Mouse (Mus musculus) CD4-positive, CD25-positive, alpha-beta regulatory T cell, adult 4 months (primary cell): ENCODE data around the gene Slc2a12. TPM values are rescaled to one million over a fixed set of nuclear protein-coding genes. Genes with fewer than 3 reads are reported as not detected.

ENCODE experiments used
- ATAC-seq: one replicate; pipeline ENCODE4 v1.8.0; 2017
- polyA plus RNA-seq, 2 experiments: library from polyadenylated mRNA; unstranded; fragments of 100-300 nt; shearing (Covaris generic); gene quantifications; one replicate each; pipeline ENCODE4 v1.2.1; 2017

Gene Slc2a12
- polyA plus RNA-seq, 2 experiments from 2014 or later = not detected

- no peak for ATAC-seq
These were observed 23.7 kb downstream of the Slc2a12 start for GRCm38 (mm10) chr10:22668509-22668908.

DNA sequence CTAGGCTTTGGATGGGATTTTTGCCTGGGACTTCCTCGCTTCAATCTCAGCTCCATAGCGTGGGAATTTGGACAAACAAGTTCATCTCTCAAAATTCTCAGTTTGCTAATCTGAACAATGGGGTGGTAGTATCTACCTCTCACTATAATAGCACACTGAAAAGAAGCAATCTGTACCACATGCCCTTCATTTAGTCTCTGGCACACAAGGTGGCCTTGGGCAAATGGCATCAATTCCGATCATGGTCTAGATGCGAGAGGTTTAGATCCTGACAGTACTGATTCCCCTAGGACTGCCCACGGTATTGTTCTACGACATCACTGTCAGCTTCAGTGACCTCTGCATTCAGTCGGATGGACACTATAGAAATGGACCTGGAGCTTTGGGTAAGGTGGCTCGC is 29.4 kb downstream of the Slc2a12 start:
- ATAC-seq = no peak

DNA sequence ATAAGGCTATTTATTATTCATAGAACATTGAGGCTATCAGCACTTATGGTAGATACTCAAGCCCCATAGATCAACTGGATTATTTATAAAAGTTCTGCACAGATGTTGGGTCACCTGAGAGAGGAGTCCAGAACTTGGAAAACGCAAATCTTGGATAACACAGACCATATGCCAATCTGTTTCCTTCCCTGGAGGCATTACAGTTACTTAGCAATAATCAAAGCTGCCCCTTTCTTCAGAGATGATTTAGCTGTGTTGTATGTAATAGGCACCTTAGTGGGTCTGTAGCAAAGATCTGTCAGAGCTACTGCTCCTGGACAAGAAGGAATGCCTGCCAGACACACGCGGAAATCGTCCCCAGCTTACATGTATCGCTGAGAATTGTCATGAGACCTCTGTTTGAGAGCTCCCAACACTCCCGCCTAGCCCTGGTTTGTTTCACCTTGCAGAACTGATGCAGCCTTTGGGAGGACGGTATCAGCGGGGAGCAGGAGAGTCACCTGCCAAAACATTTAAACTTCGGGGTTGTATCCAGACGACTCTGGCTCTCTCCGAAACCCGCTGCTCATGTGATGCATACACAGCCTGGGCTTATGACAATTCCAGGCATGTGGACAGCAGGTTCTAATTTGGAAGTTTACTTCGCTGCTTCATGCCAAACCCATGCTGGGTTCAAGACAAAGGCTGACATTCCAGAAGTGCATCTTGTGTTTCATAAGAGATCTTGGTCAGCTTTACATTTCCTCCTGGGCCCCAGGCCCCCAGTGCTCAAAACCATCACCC is 31.2 kb downstream of the Slc2a12 start:
- no peak for ATAC-seq

DNA sequence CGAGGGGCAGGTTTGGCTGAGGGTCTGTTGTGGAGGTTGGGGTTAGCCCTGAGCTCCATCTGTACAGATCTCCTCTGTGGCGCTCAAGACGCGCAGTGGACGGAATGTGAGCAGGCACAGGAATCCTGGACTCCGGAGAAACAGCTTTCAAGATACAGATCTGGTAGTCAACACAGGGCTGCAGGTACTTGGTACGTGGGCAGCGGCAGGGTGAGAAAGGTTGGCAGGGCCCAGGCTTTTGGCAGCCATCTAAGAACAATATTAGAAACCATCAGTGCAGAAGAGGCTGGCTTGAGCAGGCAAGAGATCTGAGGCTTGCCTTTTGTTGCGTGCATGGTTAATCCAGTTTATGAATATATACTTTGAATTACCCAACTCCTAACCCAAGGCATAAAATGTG is 51.4 kb downstream of the Slc2a12 start:
- ATAC-seq = no peak

- ATAC-seq = no peak
These were observed 52.1 kb downstream of the Slc2a12 start for GRCm38 (mm10) chr10:22696864-22697263.

- ATAC-seq = no peak
These were observed 53.5 kb downstream of the Slc2a12 start for GRCm38 (mm10) chr10:22698158-22698953.

DNA sequence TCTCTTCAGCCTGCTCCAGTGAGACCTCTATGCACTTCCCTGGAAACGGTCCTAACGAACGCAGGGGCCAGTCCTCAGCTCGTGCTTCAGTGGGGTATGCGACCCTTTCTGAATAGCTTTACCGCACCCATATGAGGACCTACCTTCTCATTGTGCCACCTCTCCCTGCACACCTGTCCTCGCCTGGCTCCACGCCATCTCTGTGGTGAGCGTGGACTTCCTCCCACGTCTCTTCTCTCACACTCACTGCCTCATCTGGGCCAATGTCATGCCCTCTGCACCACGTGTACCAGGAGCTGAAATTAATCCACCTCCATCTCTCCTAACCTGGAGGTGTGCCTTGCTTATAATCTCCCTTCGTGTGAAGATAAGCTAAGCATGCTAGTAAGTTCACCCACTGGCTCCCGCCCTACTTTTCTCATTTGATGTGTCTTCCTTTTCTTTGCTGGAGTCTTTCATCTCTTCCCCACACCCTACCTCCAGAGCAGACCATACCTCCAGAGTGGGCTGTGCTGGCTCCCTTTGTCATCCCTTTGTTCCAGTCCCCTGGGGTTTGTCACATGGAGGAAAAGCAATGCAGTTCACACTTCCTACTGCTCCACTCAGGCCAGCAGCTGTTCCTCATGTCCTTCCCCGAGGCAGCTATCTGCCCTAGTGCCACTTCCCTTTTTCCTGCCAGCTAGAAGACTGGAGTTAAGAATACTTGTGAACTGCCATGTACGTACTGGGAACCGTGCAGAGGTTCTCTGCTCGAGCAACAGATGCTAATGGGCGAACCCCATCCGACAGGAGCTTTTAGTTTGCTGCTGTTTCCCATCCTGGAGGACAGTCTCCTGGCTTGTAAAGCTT is 54.9 kb downstream of the Slc2a12 start:
- no peak for ATAC-seq

- no peak for ATAC-seq
These were observed 56.0 kb downstream of the Slc2a12 start for GRCm38 (mm10) chr10:22700773-22701172.

DNA sequence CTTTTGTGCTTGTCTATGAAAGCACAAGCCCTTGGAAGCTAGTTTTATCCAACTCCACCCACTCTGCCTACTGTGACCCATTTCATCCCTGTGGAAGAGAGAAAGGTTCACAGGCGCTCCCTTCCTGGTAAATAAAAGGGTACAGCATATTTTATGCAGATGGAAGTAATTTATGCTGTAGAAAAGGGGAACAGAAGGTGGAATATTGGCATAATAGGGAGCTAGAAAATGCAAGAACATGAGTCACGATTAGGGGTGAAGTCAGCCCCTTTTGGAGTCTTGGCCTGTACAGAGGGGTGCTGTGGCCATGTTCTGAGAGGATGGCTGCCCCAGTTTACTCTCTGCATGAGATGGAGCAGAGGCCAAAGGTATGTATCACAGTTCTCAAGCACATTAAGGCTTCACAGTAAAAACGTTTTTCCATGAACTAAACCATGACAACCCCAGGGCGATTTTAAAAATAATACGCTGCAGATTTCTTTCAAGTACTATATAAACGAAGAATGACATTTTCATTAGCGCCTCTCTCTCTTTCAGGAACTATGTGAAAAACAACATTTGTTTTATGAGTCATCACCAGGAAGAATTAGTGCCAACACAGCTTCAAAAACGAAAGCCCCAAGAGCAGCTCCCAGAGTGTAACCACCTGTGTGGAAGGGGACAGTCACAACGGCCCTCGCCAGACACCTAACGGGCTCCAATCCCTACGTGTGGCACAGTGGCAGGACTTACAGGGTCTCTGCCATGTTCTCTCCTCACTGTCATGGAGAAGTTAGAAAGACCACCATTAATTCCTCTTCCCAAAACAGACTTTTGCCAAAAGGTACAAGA is 56.9 kb downstream of the Slc2a12 start:
- ATAC-seq = no peak

GRCm38 (mm10) chr10:22703844-22704243 is 59.0 kb downstream of the Slc2a12 start:
- no peak for ATAC-seq

GRCm38 (mm10) chr10:22708190-22708843 is 63.5 kb downstream of the Slc2a12 start:
- no peak for ATAC-seq

GRCm38 (mm10) chr10:22710173-22710777 is 65.5 kb downstream of the Slc2a12 start:
- no peak for ATAC-seq

DNA sequence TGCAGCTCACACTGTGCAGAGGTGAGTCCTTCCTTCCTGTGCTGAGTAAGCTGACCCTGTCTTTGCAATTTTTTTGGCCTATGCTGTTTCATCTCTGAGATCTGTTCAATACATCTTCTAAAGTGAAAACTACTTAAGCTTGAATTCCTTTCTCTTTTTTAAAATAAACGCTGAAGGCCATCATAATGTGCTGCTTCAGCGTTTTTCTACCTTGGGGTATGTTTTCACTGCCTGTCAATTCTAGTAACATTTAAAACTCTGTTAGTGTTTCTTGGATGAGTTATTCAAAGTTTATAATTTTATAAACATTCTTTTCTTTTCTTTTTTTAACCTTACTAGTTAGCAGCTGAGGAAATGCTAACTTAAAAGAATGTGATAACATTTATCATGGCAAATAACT is 68.1 kb downstream of the Slc2a12 start:
- ATAC-seq = no peak

DNA sequence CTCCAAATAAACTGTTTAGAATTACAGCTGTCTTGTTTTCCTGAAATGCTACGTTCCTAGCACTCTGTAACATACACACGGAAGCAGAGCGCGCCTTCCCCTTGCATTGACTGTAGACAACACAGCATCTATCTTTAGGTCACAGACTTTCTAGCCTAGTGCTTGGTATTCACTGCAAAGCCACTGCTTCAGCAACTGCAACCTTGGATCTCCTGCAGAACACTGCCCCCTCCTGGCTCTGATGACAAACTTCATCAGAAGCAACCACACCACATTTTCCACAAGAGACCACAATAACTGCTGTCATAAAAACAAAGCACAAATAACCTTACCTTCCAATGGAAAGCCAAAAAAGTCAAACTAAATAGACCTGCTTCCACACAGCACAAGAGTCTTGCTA is 69.7 kb downstream of the Slc2a12 start:
- peak; percentile 91 for ATAC-seq

- no peak for ATAC-seq
These were observed 73.7 kb downstream of the Slc2a12 start for GRCm38 (mm10) chr10:22718475-22718874.

DNA sequence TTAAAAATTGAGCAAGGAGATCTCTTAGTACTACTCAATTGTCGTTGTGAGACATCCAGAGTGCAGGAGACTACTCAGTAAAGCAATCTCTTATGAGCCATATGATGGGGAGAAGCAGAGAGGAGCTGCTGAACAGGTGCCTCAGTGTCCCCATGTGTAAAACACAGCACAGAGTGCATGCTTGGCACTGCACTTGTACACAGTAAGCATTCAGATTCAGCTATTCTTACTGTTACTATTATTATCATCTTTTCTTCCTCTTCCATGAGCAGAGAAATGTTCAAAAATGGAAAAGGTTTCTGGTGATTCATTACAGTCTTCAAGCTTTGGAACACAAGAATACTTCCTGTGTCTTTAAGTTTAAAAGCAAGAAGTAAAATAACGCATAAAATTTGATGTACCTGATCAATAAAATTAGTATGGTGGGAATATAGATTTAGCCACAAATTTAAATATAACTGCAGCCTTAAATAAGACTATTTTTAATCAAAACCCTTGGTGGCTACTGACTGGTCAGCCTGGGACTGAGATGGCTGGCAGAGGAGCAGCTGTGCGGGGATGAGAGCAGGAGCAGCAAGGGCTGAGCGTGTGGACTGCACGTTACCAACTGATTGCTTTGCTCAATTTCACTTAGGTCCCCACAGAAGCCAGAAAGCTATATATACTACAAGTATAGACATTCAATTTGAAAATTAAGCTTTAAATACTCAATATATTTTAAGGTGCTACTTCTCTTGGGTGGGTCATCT is 76.1 kb downstream of the Slc2a12 start:
- no peak for ATAC-seq

DNA sequence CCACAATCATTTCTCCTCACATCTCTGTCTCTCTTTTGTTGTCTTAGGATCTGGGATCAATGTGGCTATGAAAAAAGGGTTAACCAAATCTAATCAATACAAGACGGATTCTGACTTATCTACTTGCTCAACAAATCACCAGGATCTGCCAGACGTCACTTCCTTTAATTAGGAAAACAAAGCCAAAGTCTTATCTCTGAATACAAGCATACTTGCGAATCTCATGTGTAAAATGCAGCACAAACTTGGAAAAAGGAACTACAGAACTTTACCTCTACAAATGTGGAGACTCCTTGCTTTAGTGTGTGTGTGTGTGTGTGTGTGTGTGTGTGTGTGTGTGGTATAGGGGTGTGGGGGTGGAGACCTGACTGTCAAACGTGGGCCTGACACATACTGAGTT is 80.4 kb downstream of the Slc2a12 start:
- ATAC-seq = no peak

DNA sequence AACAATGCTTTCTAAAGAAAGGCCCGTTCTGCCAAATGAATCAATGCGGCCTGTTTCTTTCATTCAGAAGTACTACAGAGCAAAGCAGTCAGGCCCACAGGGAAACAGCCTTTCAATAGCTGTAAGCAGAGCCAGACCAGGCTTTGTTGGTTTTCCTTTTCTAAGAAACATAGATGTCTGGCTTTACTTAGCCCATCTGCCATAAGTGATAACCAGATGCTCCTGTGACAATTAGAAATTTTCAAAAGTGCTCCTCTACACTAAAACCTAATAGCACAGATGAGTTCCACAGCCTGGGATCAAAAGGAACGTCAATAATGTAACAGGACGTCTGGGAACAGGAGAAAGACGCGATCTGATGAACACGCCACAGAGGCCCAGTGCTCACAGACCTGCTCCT is 81.5 kb downstream of the Slc2a12 start:
- ATAC-seq = no peak

GRCm38 (mm10) chr10:22728257-22728656 is 83.4 kb downstream of the Slc2a12 start:
- no peak for ATAC-seq

GRCm38 (mm10) chr10:22730266-22730991 is 85.6 kb downstream of the Slc2a12 start:
- ATAC-seq = no peak
